Mouse (Mus musculus) liver, embryonic 13.5 days (tissue): Measurements from ENCODE around the gene Kcnh8. TPM values are rescaled to one million over a fixed set of nuclear protein-coding genes. Genes with fewer than 3 reads are reported as not detected.

Experiments used
- ATAC-seq: fragments of 200-750 bp; cut with Nextera tagmentation; 2 replicates; pipeline ENCODE4 v1.8.0; 2017; ENCODE audit warnings: low read depth, mild to moderate bottlenecking, moderate number of reproducible peaks, moderate library complexity
- DNase-seq: peaks from one replicate; pipeline ENCODE4 v3.0.0; 2022
- H3K27ac ChIP-seq: fragments of 300-500 bp; sonication (generic); 2 replicates; pipeline ENCODE4 v1.5.1; 2015; ENCODE audit warnings: moderate library complexity, mild to moderate bottlenecking, inconsistent platforms
- H3K27me3 ChIP-seq: fragments of 300-500 bp; sonication (generic); 2 replicates; pipeline ENCODE4 v1.6.1; 2015; ENCODE audit warnings: mild to moderate bottlenecking, inconsistent platforms
- H3K36me3 ChIP-seq: fragments of 300-500 bp; sonication (generic); 2 replicates; pipeline ENCODE4 v1.6.1; 2015; ENCODE audit warnings: mild to moderate bottlenecking, inconsistent platforms
- H3K4me1 ChIP-seq: fragments of 300-500 bp; sonication (generic); replicated peaks from 2 replicates; pipeline ENCODE4 v1.6.1; 2015; ENCODE audit warnings: inconsistent platforms
- H3K4me2 ChIP-seq: fragments of 300-500 bp; sonication (generic); 2 replicates; pipeline ENCODE4 v1.6.1; 2015; ENCODE audit warnings: inconsistent platforms, mild to moderate bottlenecking, moderate library complexity
- H3K4me3 ChIP-seq: fragments of 300-500 bp; sonication (generic); replicated peaks from 2 replicates; pipeline ENCODE4 v1.5.1; 2015; ENCODE audit warnings: mild to moderate bottlenecking, inconsistent platforms
- H3K9ac ChIP-seq: fragments of 300-500 bp; sonication (generic); 2 replicates; pipeline ENCODE4 v1.6.1; 2015; ENCODE audit warnings: mild to moderate bottlenecking, inconsistent platforms
- H3K9me3 ChIP-seq: fragments of 300-500 bp; sonication (generic); replicated peaks from 2 replicates; pipeline ENCODE4 v1.6.1; 2016; ENCODE audit warnings: inconsistent platforms
- WGBS: fragments of 180-500 bp; shearing (Covaris S2); methylation state at CpG from one replicate; pipeline ENCODE4 v1.1.7; 2015; ENCODE audit not compliant: insufficient replicate concordance; 5-methylcytosine and 5-hydroxymethylcytosine counted together
- polyA plus RNA-seq: library from polyadenylated mRNA; unstranded; fragments of >200 nt; fragmentation: Nextera tagmentation; extraction: Ambion mirVana; gene quantifications from 2 replicates; pipeline ENCODE4 v1.2.1, GENCODE M21; 2015

Gene Kcnh8
- polyA plus RNA-seq, 1 experiment from 2014 or later = not detected

GRCm38 (mm10) chr17:52873195-52873594, 270.7 kb downstream of the Kcnh8 start:
- Histone ChIP-seq H3K9ac (no peak overlapping the region), H3K4me2 (no peak overlapping the region), H3K4me1 (no peaks in the 10 kb centered on the region), H3K36me3 (no peaks in the 10 kb centered on the region), H3K27ac (no peak overlapping the region), H3K9me3 (no peaks in the 10 kb centered on the region), H3K4me3 (no peak overlapping the region), H3K27me3 (no peaks in the 10 kb centered on the region)
- ATAC-seq = no peak
- no peak for DNase-seq
- WGBS = 56% methylated on average over 3 of the region's 3 CpGs

- Histone ChIP-seq H3K27me3 (no peaks in the 10 kb centered on the region), H3K4me1 (no peaks in the 10 kb centered on the region), H3K4me3 (no peak overlapping the region), H3K4me2 (no peak overlapping the region), H3K27ac (no peak overlapping the region), H3K9ac (no peak overlapping the region), H3K9me3 (no peaks in the 10 kb centered on the region), H3K36me3 (no peaks in the 10 kb centered on the region)
- 29% methylated on average over 1 of the region's 1 CpGs for WGBS
- no peak for DNase-seq
- ATAC-seq = no peak
These were observed 276.5 kb downstream of the Kcnh8 start for GRCm38 (mm10) chr17:52878964-52879363.

- no peak for DNase-seq
- Histone ChIP-seq H3K4me3 (no peak overlapping the region), H3K27me3 (no peaks in the 10 kb centered on the region), H3K36me3 (no peaks in the 10 kb centered on the region), H3K27ac (no peak overlapping the region), H3K9me3 (no peaks in the 10 kb centered on the region), H3K4me2 (no peak overlapping the region), H3K4me1 (no peaks in the 10 kb centered on the region), H3K9ac (no peak overlapping the region)
- ATAC-seq = no peak
- 55% methylated on average over 2 of the region's 2 CpGs for WGBS
These were observed 277.5 kb downstream of the Kcnh8 start for GRCm38 (mm10) chr17:52880051-52880450.

DNA sequence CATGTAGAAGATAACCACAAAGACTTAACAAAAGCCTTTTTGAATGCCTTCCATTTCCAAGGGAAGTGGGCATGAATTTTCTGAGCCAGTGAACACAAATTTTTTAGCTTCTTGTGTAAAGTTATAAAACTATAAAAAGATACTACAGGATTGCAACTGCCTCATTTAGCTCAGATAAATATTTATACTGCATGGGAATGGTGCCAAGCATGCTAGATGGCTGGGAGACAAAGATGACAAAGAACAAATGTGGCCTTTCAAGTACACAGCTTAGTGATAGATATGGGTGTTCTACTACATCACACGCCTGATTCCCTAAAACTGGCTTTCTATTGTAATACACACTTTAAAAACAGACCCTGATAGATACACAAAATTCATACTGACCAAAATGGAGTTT, 282.7 kb downstream of the Kcnh8 start:
- H3K9ac ChIP-seq = no peak overlapping the region
- H3K27ac ChIP-seq = no peak overlapping the region
- no peaks in the 10 kb centered on the region for H3K36me3 ChIP-seq
- 30% methylated on average over 1 of the region's 1 CpGs for WGBS
- no peaks in the 10 kb centered on the region for H3K4me1 ChIP-seq
- H3K9me3 ChIP-seq = no peaks in the 10 kb centered on the region
- no peak overlapping the region for H3K4me2 ChIP-seq
- no peaks in the 10 kb centered on the region for H3K27me3 ChIP-seq
- DNase-seq (no peak), ATAC-seq (no peak)
- H3K4me3 ChIP-seq = no peak overlapping the region

DNA sequence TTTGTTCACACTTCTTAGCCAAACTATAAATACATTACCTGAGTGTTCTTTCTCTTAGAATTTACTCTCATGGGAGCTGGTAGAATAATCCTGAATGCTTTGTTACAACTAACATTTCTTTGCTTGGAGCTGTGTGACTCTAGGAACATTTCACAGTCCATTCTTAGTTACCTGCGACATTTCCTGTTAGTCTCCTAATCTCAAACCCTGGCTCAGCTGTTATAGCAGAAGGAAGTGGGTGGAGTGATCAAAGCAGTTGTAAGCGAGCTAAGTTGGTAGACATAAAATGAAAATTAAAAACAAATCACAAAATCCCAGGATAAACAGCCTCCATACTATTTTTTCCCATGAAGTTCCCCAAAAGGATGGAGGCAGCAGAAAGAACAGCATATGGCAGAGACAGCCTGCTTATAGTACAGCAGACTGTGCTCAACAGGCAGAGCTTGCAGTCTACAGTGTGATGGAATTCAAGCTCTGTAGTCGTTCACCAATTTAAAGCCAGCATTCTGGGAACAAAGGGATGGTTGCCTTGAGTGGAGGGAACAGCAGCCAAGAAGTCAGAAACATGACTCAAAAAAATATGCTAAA, 318.1 kb downstream of the Kcnh8 start:
- H3K27me3 ChIP-seq = no peaks in the 10 kb centered on the region
- H3K4me2 ChIP-seq = no peak overlapping the region
- no peak overlapping the region for H3K4me3 ChIP-seq
- no peak overlapping the region for H3K27ac ChIP-seq
- ATAC-seq (no peak), DNase-seq (no peak)
- 40% methylated on average over 3 of the region's 3 CpGs for WGBS
- no peaks in the 10 kb centered on the region for H3K9me3 ChIP-seq
- H3K36me3 ChIP-seq = no peaks in the 10 kb centered on the region
- H3K9ac ChIP-seq = no peak overlapping the region
- H3K4me1 ChIP-seq = no peaks in the 10 kb centered on the region

- Histone ChIP-seq H3K4me3 (no peak overlapping the region), H3K4me2 (no peak overlapping the region), H3K9ac (no peak overlapping the region), H3K4me1 (no peaks in the 10 kb centered on the region), H3K27me3 (no peaks in the 10 kb centered on the region), H3K27ac (no peak overlapping the region), H3K9me3 (no peaks in the 10 kb centered on the region; the same call in 1 of the 2 replicates), H3K36me3 (no peaks in the 10 kb centered on the region)
- DNase-seq (no peak), ATAC-seq (no peak)
These were observed 341.5 kb downstream of the Kcnh8 start for GRCm38 (mm10) chr17:52943966-52944365.

DNA sequence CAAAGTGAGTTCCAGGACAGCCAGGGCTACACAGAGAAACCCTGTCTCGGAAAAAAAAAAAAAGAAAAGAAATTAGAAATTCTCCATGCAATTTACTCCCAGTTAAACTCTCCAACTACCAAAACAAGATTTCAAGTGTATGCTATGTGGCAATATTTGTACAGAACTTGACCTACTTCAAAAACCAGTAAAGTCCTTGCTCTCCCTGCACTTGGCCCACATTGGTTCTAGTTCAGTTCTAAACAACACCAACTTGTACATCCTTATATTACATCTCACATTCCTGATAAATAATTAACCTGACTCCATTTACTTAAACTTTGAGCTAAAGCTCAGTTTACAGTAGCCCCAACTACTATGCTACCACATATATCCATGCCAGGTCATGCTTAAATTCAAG, 370.2 kb downstream of the Kcnh8 start:
- 31% methylated on average over 1 of the region's 1 CpGs for WGBS
- H3K4me1 ChIP-seq = no peaks in the 10 kb centered on the region
- DNase-seq = no peak

GRCm38 (mm10) chr17:52980958-52981357, 378.4 kb downstream of the Kcnh8 start:
- Histone ChIP-seq H3K27me3 (no peaks in the 10 kb centered on the region), H3K9me3 (no peaks in the 10 kb centered on the region), H3K9ac (no peak overlapping the region), H3K4me1 (no peaks in the 10 kb centered on the region), H3K4me2 (no peak overlapping the region), H3K27ac (no peak overlapping the region), H3K4me3 (no peak overlapping the region), H3K36me3 (no peaks in the 10 kb centered on the region)
- ATAC-seq = no peak
- DNase-seq = no peak
- 78% methylated on average over 4 of the region's 4 CpGs for WGBS

More for the DNA sequence above, 370.2 kb downstream of the Kcnh8 start:
- no peak for ATAC-seq
- no peak overlapping the region for H3K9ac ChIP-seq
- H3K4me3 ChIP-seq = no peak overlapping the region
- 0 out of 2 replicates have a peak, but pooled peaks cover 3% of the 10 kb centered on the region for H3K9me3 ChIP-seq
- no peaks in the 10 kb centered on the region for H3K36me3 ChIP-seq
- no peak overlapping the region for H3K27ac ChIP-seq
- no peaks in the 10 kb centered on the region for H3K27me3 ChIP-seq
- H3K4me2 ChIP-seq = no peak overlapping the region
